Mouse (Mus musculus): ENCODE results near the gene Auts2. TPM values are rescaled to one million over a fixed set of nuclear protein-coding genes. Genes with fewer than 3 reads are reported as not detected.

Auts2 gene
- polyA plus RNA-seq, 1 experiment from 2014 or later = 47.7 TPM

- Histone ChIP-seq H3K4me2 (replicated peaks; ENCODE audit: low read depth, low read length) (no peak overlapping the region), H3K4me1 (ENCODE audit: control insufficient read depth, insufficient read depth, low read length) (no peaks in the 10 kb centered on the region), H3K9me3 (ENCODE audit: control insufficient read depth, low read depth, low read length) (no peaks in the 10 kb centered on the region), H3K27me3 (ENCODE audit: control insufficient read depth, insufficient read depth, low read length) (no peaks in the 10 kb centered on the region), H3K36me3 (ENCODE audit: control insufficient read depth, insufficient read depth, low read length) (peaks cover 52% of the 10 kb centered on the region), H3K27ac (ENCODE audit: low read length) (no peak overlapping the region), H3K4me3 (ENCODE audit: low read depth, low read length) (no peak overlapping the region), H3K9ac (replicated peaks; ENCODE audit: low read depth, low read length) (no peak overlapping the region)
- ATAC-seq (ENCODE audit: insufficient number of reproducible peaks, insufficient read depth, low FRiP score, low read depth) = no peak
- 81% methylated on average over 6 of the region's 6 CpGs for WGBS
Observed at GRCm38 (mm10) chr5:131458700-131459099, 1084.4 kb downstream of the Auts2 start.

GRCm38 (mm10) chr5:131457999-131458398 is 1085.1 kb downstream of the Auts2 start:
- H3K9me3 ChIP-seq (ENCODE audit: control insufficient read depth, low read depth, low read length) = no peaks in the 10 kb centered on the region
- H3K27ac ChIP-seq (ENCODE audit: low read length) = no peak overlapping the region
- H3K4me3 ChIP-seq (ENCODE audit: low read depth, low read length) = no peak overlapping the region
- no peaks in the 10 kb centered on the region for H3K4me1 ChIP-seq (ENCODE audit: control insufficient read depth, insufficient read depth, low read length)
- no peaks in the 10 kb centered on the region for H3K27me3 ChIP-seq (ENCODE audit: control insufficient read depth, insufficient read depth, low read length)
- no peak for ATAC-seq (ENCODE audit: insufficient number of reproducible peaks, insufficient read depth, low FRiP score, low read depth)
- H3K9ac ChIP-seq (replicated peaks; ENCODE audit: low read depth, low read length) = no peak overlapping the region
- H3K36me3 ChIP-seq (ENCODE audit: control insufficient read depth, insufficient read depth, low read length) = peaks cover 50% of the 10 kb centered on the region
- WGBS = 89% methylated on average over 7 of the region's 7 CpGs
- no peak overlapping the region for H3K4me2 ChIP-seq (replicated peaks; ENCODE audit: low read depth, low read length)

- H3K27me3 ChIP-seq (ENCODE audit: control insufficient read depth, insufficient read depth, low read length) = no peaks in the 10 kb centered on the region
- no peaks in the 10 kb centered on the region for H3K9me3 ChIP-seq (ENCODE audit: control insufficient read depth, low read depth, low read length)
- WGBS = 93% methylated on average over 7 of the region's 7 CpGs
- no peak overlapping the region for H3K9ac ChIP-seq (replicated peaks; ENCODE audit: low read depth, low read length)
- no peaks in the 10 kb centered on the region for H3K4me1 ChIP-seq (ENCODE audit: control insufficient read depth, insufficient read depth, low read length)
- H3K4me2 ChIP-seq (replicated peaks; ENCODE audit: low read depth, low read length) = no peak overlapping the region
- no peak for ATAC-seq (ENCODE audit: insufficient number of reproducible peaks, insufficient read depth, low FRiP score, low read depth)
- H3K4me3 ChIP-seq (ENCODE audit: low read depth, low read length) = no peak overlapping the region
- H3K27ac ChIP-seq (ENCODE audit: low read length) = no peak overlapping the region
- H3K36me3 ChIP-seq (ENCODE audit: control insufficient read depth, insufficient read depth, low read length) = peaks cover 45% of the 10 kb centered on the region
Observed at GRCm38 (mm10) chr5:131449181-131449868, 1093.8 kb downstream of the Auts2 start.

- no peaks in the 10 kb centered on the region for H3K9me3 ChIP-seq (ENCODE audit: control insufficient read depth, low read depth, low read length)
- ATAC-seq (ENCODE audit: insufficient number of reproducible peaks, insufficient read depth, low FRiP score, low read depth) = no peak
- no peak overlapping the region for H3K27ac ChIP-seq (ENCODE audit: low read length)
- H3K4me2 ChIP-seq (replicated peaks; ENCODE audit: low read depth, low read length) = no peak overlapping the region
- no peak overlapping the region for H3K9ac ChIP-seq (replicated peaks; ENCODE audit: low read depth, low read length)
- H3K36me3 ChIP-seq (ENCODE audit: control insufficient read depth, insufficient read depth, low read length) = peaks cover 22% of the 10 kb centered on the region
- 89% methylated on average over 10 of the region's 10 CpGs for WGBS
- no peaks in the 10 kb centered on the region for H3K4me1 ChIP-seq (ENCODE audit: control insufficient read depth, insufficient read depth, low read length)
- H3K27me3 ChIP-seq (ENCODE audit: control insufficient read depth, insufficient read depth, low read length) = no peaks in the 10 kb centered on the region
- no peak overlapping the region for H3K4me3 ChIP-seq (ENCODE audit: low read depth, low read length)
Observed at GRCm38 (mm10) chr5:131435239-131435876, 1107.8 kb downstream of the Auts2 start.

GRCm38 (mm10) chr5:131433291-131433690 is 1109.9 kb downstream of the Auts2 start:
- peaks cover 4% of the 10 kb centered on the region; the same call in 1 of the 2 replicates for H3K36me3 ChIP-seq (ENCODE audit: control insufficient read depth, insufficient read depth, low read length)
- no peak overlapping the region for H3K9ac ChIP-seq (replicated peaks; ENCODE audit: low read depth, low read length)
- 86% methylated on average over 4 of the region's 4 CpGs for WGBS

GRCm38 (mm10) chr5:131431896-131432295 is 1111.2 kb downstream of the Auts2 start:
- H3K27me3 ChIP-seq (ENCODE audit: control insufficient read depth, insufficient read depth, low read length) = no peaks in the 10 kb centered on the region
- H3K36me3 ChIP-seq (ENCODE audit: control insufficient read depth, insufficient read depth, low read length) = no peaks in the 10 kb centered on the region
- H3K4me1 ChIP-seq (ENCODE audit: control insufficient read depth, insufficient read depth, low read length) = no peaks in the 10 kb centered on the region
- no peak overlapping the region for H3K4me3 ChIP-seq (ENCODE audit: low read depth, low read length)
- no peak overlapping the region for H3K9ac ChIP-seq (replicated peaks; ENCODE audit: low read depth, low read length)
- WGBS = 68% methylated on average over 7 of the region's 7 CpGs
- no peaks in the 10 kb centered on the region for H3K9me3 ChIP-seq (ENCODE audit: control insufficient read depth, low read depth, low read length)
- no peak overlapping the region for H3K4me2 ChIP-seq (replicated peaks; ENCODE audit: low read depth, low read length)
- no peak for ATAC-seq (ENCODE audit: insufficient number of reproducible peaks, insufficient read depth, low FRiP score, low read depth)
- H3K27ac ChIP-seq (ENCODE audit: low read length) = no peak overlapping the region

More at GRCm38 (mm10) chr5:131433291-131433690, 1109.9 kb downstream of the Auts2 start:
- Histone ChIP-seq H3K27me3 (ENCODE audit: control insufficient read depth, insufficient read depth, low read length) (no peaks in the 10 kb centered on the region), H3K4me2 (replicated peaks; ENCODE audit: low read depth, low read length) (no peak overlapping the region), H3K4me3 (ENCODE audit: low read depth, low read length) (no peak overlapping the region), H3K9me3 (ENCODE audit: control insufficient read depth, low read depth, low read length) (no peaks in the 10 kb centered on the region), H3K27ac (ENCODE audit: low read length) (no peak overlapping the region), H3K4me1 (ENCODE audit: control insufficient read depth, insufficient read depth, low read length) (no peaks in the 10 kb centered on the region)
- ATAC-seq (ENCODE audit: insufficient number of reproducible peaks, insufficient read depth, low FRiP score, low read depth) = no peak

- 22% methylated on average over 8 of the region's 8 CpGs for WGBS
Observed at GRCm38 (mm10) chr5:131430109-131430508, 1113.0 kb downstream of the Auts2 start.

GRCm38 (mm10) chr5:131429563-131429962 is 1113.6 kb downstream of the Auts2 start:
- H3K27ac ChIP-seq (ENCODE audit: low read length) = no peak overlapping the region
- H3K27me3 ChIP-seq (ENCODE audit: control insufficient read depth, insufficient read depth, low read length) = no peaks in the 10 kb centered on the region
- no peak overlapping the region for H3K9ac ChIP-seq (replicated peaks; ENCODE audit: low read depth, low read length)
- H3K4me2 ChIP-seq (replicated peaks; ENCODE audit: low read depth, low read length) = no peak overlapping the region
- H3K36me3 ChIP-seq (ENCODE audit: control insufficient read depth, insufficient read depth, low read length) = no peaks in the 10 kb centered on the region
- no peak for ATAC-seq (ENCODE audit: insufficient number of reproducible peaks, insufficient read depth, low FRiP score, low read depth)
- no peaks in the 10 kb centered on the region for H3K9me3 ChIP-seq (ENCODE audit: control insufficient read depth, low read depth, low read length)
- H3K4me1 ChIP-seq (ENCODE audit: control insufficient read depth, insufficient read depth, low read length) = no peaks in the 10 kb centered on the region
- WGBS = 45% methylated on average over 6 of the region's 6 CpGs
- no peak overlapping the region for H3K4me3 ChIP-seq (ENCODE audit: low read depth, low read length)

More at GRCm38 (mm10) chr5:131430109-131430508, 1113.0 kb downstream of the Auts2 start:
- ATAC-seq (ENCODE audit: insufficient number of reproducible peaks, insufficient read depth, low FRiP score, low read depth) = no peak
- no peak overlapping the region for H3K4me3 ChIP-seq (ENCODE audit: low read depth, low read length)
- no peaks in the 10 kb centered on the region for H3K27me3 ChIP-seq (ENCODE audit: control insufficient read depth, insufficient read depth, low read length)
- H3K36me3 ChIP-seq (ENCODE audit: control insufficient read depth, insufficient read depth, low read length) = no peaks in the 10 kb centered on the region
- no peak overlapping the region for H3K9ac ChIP-seq (replicated peaks; ENCODE audit: low read depth, low read length)
- H3K27ac ChIP-seq (ENCODE audit: low read length) = no peak overlapping the region
- H3K4me1 ChIP-seq (ENCODE audit: control insufficient read depth, insufficient read depth, low read length) = no peaks in the 10 kb centered on the region
- H3K9me3 ChIP-seq (ENCODE audit: control insufficient read depth, low read depth, low read length) = no peaks in the 10 kb centered on the region
- H3K4me2 ChIP-seq (replicated peaks; ENCODE audit: low read depth, low read length) = no peak overlapping the region

Data from stomach, embryonic 14.5 days (tissue).